Mouse (Mus musculus) forebrain, postnatal 0 days (tissue): ENCODE data around the gene Nkd1. TPM values are rescaled to one million over a fixed set of nuclear protein-coding genes. Genes with fewer than 3 reads are reported as not detected.

Source experiments
- ATAC-seq: fragments of 200-750 bp; cut with Nextera tagmentation; 2 replicates; pipeline ENCODE4 v1.8.0; 2017; ENCODE audit warnings: mild to moderate bottlenecking, moderate library complexity
- DNase-seq: peaks from one replicate; pipeline ENCODE4 v3.0.0-alpha.2; 2015
- H3K27ac ChIP-seq: fragments of 300-500 bp; sonication (generic); 2 replicates; pipeline ENCODE4 v1.5.1; 2014; ENCODE audit warnings: low read depth, mild to moderate bottlenecking, antibody characterized with exemption, low read length, moderate library complexity, mixed read lengths
- H3K27me3 ChIP-seq: fragments of 300-500 bp; sonication (generic); 2 replicates; pipeline ENCODE4 v1.6.1; 2014; ENCODE audit warnings: mild to moderate bottlenecking, low read length, mixed read lengths; ENCODE audit not compliant: insufficient read depth
- H3K36me3 ChIP-seq: fragments of 300-500 bp; sonication (generic); 2 replicates; pipeline ENCODE4 v1.6.1; 2014; ENCODE audit warnings: mild to moderate bottlenecking, moderate library complexity; ENCODE audit not compliant: insufficient read depth
- H3K4me1 ChIP-seq: fragments of 300-500 bp; sonication (generic); 2 replicates; pipeline ENCODE4 v1.6.1; 2014; ENCODE audit warnings: antibody characterized with exemption; ENCODE audit not compliant: insufficient read depth
- H3K4me2 ChIP-seq: fragments of 300-500 bp; sonication (generic); 2 replicates; pipeline ENCODE4 v1.6.1; 2014; ENCODE audit warnings: low read depth, mild to moderate bottlenecking, moderate library complexity
- H3K4me3 ChIP-seq: fragments of 300-500 bp; sonication (generic); 2 replicates; pipeline ENCODE4 v1.5.1; 2014; ENCODE audit warnings: low read depth, low read length, mixed read lengths
- H3K9ac ChIP-seq: fragments of 300-500 bp; sonication (generic); 2 replicates; pipeline ENCODE4 v1.6.1; 2014; ENCODE audit warnings: mild to moderate bottlenecking
- H3K9me3 ChIP-seq: fragments of 300-500 bp; sonication (generic); 2 replicates; pipeline ENCODE4 v1.6.1; 2016; ENCODE audit warnings: low read length
- CTCF ChIP-seq: sonication (generic); IDR thresholded peaks from 2 replicates; pipeline ENCODE4 v1.5.1; 2016; ENCODE audit warnings: antibody characterized with exemption, control low read depth, low read depth
- WGBS: fragments of 180-500 bp; shearing (Covaris S2); extraction: QIAGEN DNeasy Blood & Tissue Kit; methylation state at CpG from one replicate; pipeline ENCODE4 v1.1.7; 2014; 5-methylcytosine and 5-hydroxymethylcytosine counted together
- polyA plus RNA-seq: library from polyadenylated mRNA; unstranded; fragments of >200 nt; fragmentation: Nextera tagmentation; extraction: Ambion mirVana; gene quantifications from 2 replicates; pipeline ENCODE4 v1.2.1, GENCODE M21; 2015
- total RNA-seq: library from RNA; depleted of rRNA; stranded (reverse); fragments of >200 nt; gene quantifications from 2 replicates; pipeline ENCODE4 v1.2.3, GENCODE M21; 2014

The Nkd1 gene
- total and polyA plus RNA-seq, 2 experiments from 2014 or later, result 22.8 to 33.6 TPM

- H3K9ac ChIP-seq, result no peak overlapping the region
- no peaks in the 10 kb centered on the region for H3K4me1 ChIP-seq
- no peak for DNase-seq
- 89% methylated on average over 5 of the region's 5 CpGs for WGBS
- H3K27me3 ChIP-seq, result no peaks in the 10 kb centered on the region; the same call in 1 of the 2 replicates
- no peak overlapping the region for H3K27ac ChIP-seq
- H3K4me2 ChIP-seq, result no peak overlapping the region
- no peaks in the 10 kb centered on the region for H3K9me3 ChIP-seq
- no peaks in the 10 kb centered on the region for H3K36me3 ChIP-seq
- TF ChIP-seq CTCF, result no peak
- ATAC-seq, result no peak
- H3K4me3 ChIP-seq, result no peak overlapping the region
Measured at GRCm38 (mm10) chr8:88511061-88511460, 10.1 kb upstream of the Nkd1 start.

GRCm38 (mm10) chr8:88512094-88512794, 8.9 kb upstream of the Nkd1 start:
- DNase-seq (no peak), ATAC-seq (peak; percentile 78)
- Histone ChIP-seq H3K9ac (no peak overlapping the region), H3K36me3 (no peaks in the 10 kb centered on the region), H3K27ac (no peak overlapping the region; the same call in 1 of the 2 replicates), H3K9me3 (no peaks in the 10 kb centered on the region), H3K4me1 (no peaks in the 10 kb centered on the region), H3K4me2 (0 out of 2 replicates have a peak overlapping the region, but pooled peaks have one; percentile 13), H3K27me3 (no peaks in the 10 kb centered on the region; the same call in 1 of the 2 replicates), H3K4me3 (no peak overlapping the region)
- 2% methylated on average over 15 of the region's 15 CpGs for WGBS
- no peak for TF ChIP-seq CTCF

GRCm38 (mm10) chr8:88518047-88518446, 3.1 kb upstream of the Nkd1 start:
- no peak for TF ChIP-seq CTCF
- no peaks in the 10 kb centered on the region for H3K27me3 ChIP-seq

GRCm38 (mm10) chr8:88520381-88520780, 773 bp upstream of the Nkd1 start:
- no peaks in the 10 kb centered on the region for H3K36me3 ChIP-seq
- H3K4me2 ChIP-seq, result peak overlapping the region; percentile 99
- no peak overlapping the region for H3K4me3 ChIP-seq
- no peaks in the 10 kb centered on the region; the same call in none of the 2 replicates for H3K4me1 ChIP-seq
- no peak overlapping the region for H3K9ac ChIP-seq
- no peak for ATAC-seq
- no peak overlapping the region for H3K27ac ChIP-seq
- no peak for DNase-seq
- H3K9me3 ChIP-seq, result no peaks in the 10 kb centered on the region
- WGBS, result 14% methylated on average over 13 of the region's 13 CpGs
- no peak for TF ChIP-seq CTCF
- H3K27me3 ChIP-seq, result no peaks in the 10 kb centered on the region

More at GRCm38 (mm10) chr8:88518047-88518446, 3.1 kb upstream of the Nkd1 start:
- no peak overlapping the region for H3K4me2 ChIP-seq
- H3K4me3 ChIP-seq, result no peak overlapping the region
- 70% methylated on average over 9 of the region's 9 CpGs for WGBS
- no peaks in the 10 kb centered on the region for H3K9me3 ChIP-seq
- DNase-seq (no peak), ATAC-seq (no peak)
- no peak overlapping the region for H3K27ac ChIP-seq
- H3K4me1 ChIP-seq, result no peaks in the 10 kb centered on the region
- H3K9ac ChIP-seq, result no peak overlapping the region
- H3K36me3 ChIP-seq, result no peaks in the 10 kb centered on the region

- Histone ChIP-seq H3K9me3 (no peaks in the 10 kb centered on the region), H3K36me3 (no peaks in the 10 kb centered on the region), H3K27ac (no peak overlapping the region; the same call in 1 of the 2 replicates), H3K4me1 (no peaks in the 10 kb centered on the region; the same call in none of the 2 replicates), H3K27me3 (no peaks in the 10 kb centered on the region), H3K4me3 (peak overlapping the region; percentile 72), H3K9ac (peak overlapping the region; percentile 57), H3K4me2 (peak overlapping the region; percentile 99)
- 1% methylated on average over 47 of the region's 65 CpGs for WGBS
- peak; percentile 41 for DNase-seq
- no peak for TF ChIP-seq CTCF
- peak; percentile 62 for ATAC-seq
Measured at GRCm38 (mm10) chr8:88521541-88522414, 624 bp downstream of the Nkd1 start.

- H3K27ac ChIP-seq, result no peak overlapping the region
- DNase-seq (no peak), ATAC-seq (no peak)
- H3K9ac ChIP-seq, result peak overlapping the region; percentile 57; the same call in 1 of the 2 replicates
- no peaks in the 10 kb centered on the region; the same call in none of the 2 replicates for H3K4me1 ChIP-seq
- H3K4me3 ChIP-seq, result peak overlapping the region; percentile 72
- TF ChIP-seq CTCF, result no peak
- no peaks in the 10 kb centered on the region for H3K27me3 ChIP-seq
- H3K4me2 ChIP-seq, result peak overlapping the region; percentile 99
- H3K36me3 ChIP-seq, result no peaks in the 10 kb centered on the region
- 25% methylated on average over 5 of the region's 5 CpGs for WGBS
- no peaks in the 10 kb centered on the region for H3K9me3 ChIP-seq
Measured at GRCm38 (mm10) chr8:88522433-88523030, 1.4 kb downstream of the Nkd1 start.
